Mouse (Mus musculus) small intestine, adult 2 months (tissue): ENCODE measurements around the gene Abhd16a.

ENCODE experiments used
- CTCF ChIP-seq: fragments of 200-500 bp; IDR thresholded peaks from 2 replicates; pipeline ENCODE4 v1.5.1; 2012; ENCODE audit warnings: low read depth, mild to moderate bottlenecking, control low read depth, inconsistent platforms, low read length, moderate library complexity, mixed read lengths; ENCODE audit not compliant: insufficient replicate concordance, insufficient read length; ENCODE audit errors: extremely low read depth
- POLR2A ChIP-seq: fragments of 200-500 bp; IDR thresholded peaks from 2 replicates; pipeline ENCODE4 v1.6.1; 2012; ENCODE audit warnings: low read depth, mild to moderate bottlenecking, control low read depth, inconsistent platforms, low read length, moderate library complexity

- TF ChIP-seq CTCF (no peak), POLR2A (no peak)
Measured at GRCm38 (mm10) chr17:35066084-35066483, 23.0 kb upstream of the Abhd16a start, which contains the start of gene Mpig6b.
